Mouse (Mus musculus): ENCODE results near the gene Mrps18a.

GRCm38 (mm10) chr17:46084091-46084501 lies 26.7 kb upstream of the Mrps18a start:
- TF ChIP-seq POLR2A (IDR thresholded peaks at IDR 0.05; ENCODE audit: low read depth, low read length) = no peak
- TF ChIP-seq CTCF (IDR thresholded peaks at IDR 0.05; ENCODE audit: borderline replicate concordance, insufficient read depth, low read length) = no peak

Data from embryonic fibroblast, embryonic 13.5 days (primary cell).